Mouse (Mus musculus) CH12.LX (cell line): ENCODE data around the gene Ctnna3.

Source experiments
- EP300 ChIP-seq: IDR thresholded peaks from 2 replicates; pipeline ENCODE4 v1.6.1; 2011; ENCODE audit warnings: low read length, improper control_type of control experiment
- GABPA ChIP-seq: IDR thresholded peaks from 2 replicates; pipeline ENCODE4 v1.6.1; 2012; ENCODE audit warnings: low read depth, low read length, improper control_type of control experiment, inconsistent platforms; ENCODE audit not compliant: insufficient replicate concordance
- HCFC1 ChIP-seq: IDR thresholded peaks from 2 replicates; pipeline ENCODE4 v1.6.1; 2012; ENCODE audit warnings: low read depth, mild to moderate bottlenecking, inconsistent platforms, low read length, improper control_type of control experiment
- JUND ChIP-seq: conservative IDR thresholded peaks from 2 replicates; pipeline ENCODE4 v1.6.1; 2011; ENCODE audit warnings: low read depth, low read length, improper control_type of control experiment
- UBTF ChIP-seq: IDR thresholded peaks from 2 replicates; pipeline ENCODE4 v1.6.1; 2012; ENCODE audit warnings: low read depth, mild to moderate bottlenecking, inconsistent platforms, low read length, improper control_type of control experiment, moderate library complexity
- ZMIZ1 ChIP-seq: IDR thresholded peaks from 2 replicates; pipeline ENCODE4 v1.6.1; 2012; ENCODE audit warnings: low read depth, mild to moderate bottlenecking, inconsistent platforms, low read length, improper control_type of control experiment

DNA sequence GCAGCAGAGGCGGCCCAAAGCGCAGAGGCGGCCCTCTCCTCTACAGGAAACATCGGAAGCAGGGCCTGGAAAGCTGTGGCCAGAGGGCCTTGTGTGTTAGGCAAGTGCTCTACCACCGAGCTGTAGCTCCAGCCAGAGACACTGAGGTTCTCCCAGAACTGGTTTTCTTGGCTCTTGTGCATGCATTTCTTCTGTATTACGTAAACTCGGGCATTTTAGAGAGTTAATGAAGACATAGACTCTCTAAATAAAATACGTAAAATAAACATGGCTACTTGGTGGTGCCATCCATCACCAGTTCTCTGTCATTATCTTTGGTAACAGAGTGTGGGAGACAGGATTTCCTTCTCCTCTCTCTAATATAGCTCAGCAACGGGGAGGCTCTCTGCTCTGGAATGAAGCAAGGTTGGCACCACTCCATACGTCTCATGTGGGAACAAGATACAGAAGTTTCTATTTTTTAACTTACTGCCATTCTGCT, 46.3 kb downstream of the Ctnna3 start:
- TF ChIP-seq JUND (no peak), ZMIZ1 (no peak), EP300 (no peak), HCFC1 (no peak), UBTF (no peak), GABPA (no peak)
